Mouse (Mus musculus) left cerebral cortex, postnatal 25 days (tissue): ENCODE measurements at regions not wholly inside any gene's neighbourhood (a gene's known extent, or its start where the extent isn't known, plus 50 kb on each side); places are given as distances from the start of the nearest gene placed in this dataset.
A peak's percentile ranks its signal among the peaks of the same experiment; 100 is the strongest.

Experiments
- DNase-seq, 2 experiments: peaks; one replicate each; pipeline ENCODE4 v3.0.0; 2022; ENCODE audit warnings: low spot score in 2 of 2, mixed read lengths in 1 of 2
- intact Hi-C: fragments of 180-260 bp; cut with DNase I; formaldehyde crosslinking; loops from one replicate; pipeline ENCODE4 v1.15.1; 2025

GRCm38 (mm10) chr15:11720645-11721044 is 186.4 kb downstream of the Npr3 start:
- DNase-seq: no peak
- intact Hi-C loops: no loop called here

GRCm38 (mm10) chr15:11716168-11716842 is 190.8 kb downstream of the Npr3 start:
- intact Hi-C loops: no loop called here
- no peak for DNase-seq

GRCm38 (mm10) chr15:11712481-11713274 is 194.4 kb downstream of the Npr3 start:
- intact Hi-C loops: no loop called here
- peak in 1 of 2 experiments; percentile 37 for DNase-seq

- intact Hi-C loops: no loop called here
- no peak for DNase-seq
These were observed 205.8 kb downstream of the Npr3 start for GRCm38 (mm10) chr15:11701246-11701645.

GRCm38 (mm10) chr15:11699929-11700328 is 207.2 kb downstream of the Npr3 start:
- no peak for DNase-seq
- intact Hi-C loops: no loop called here

- DNase-seq: no peak
- intact Hi-C loops: no loop called here
These were observed 210.0 kb downstream of the Npr3 start for GRCm38 (mm10) chr15:11697060-11697459.

GRCm38 (mm10) chr15:11693772-11694270 is 213.3 kb downstream of the Npr3 start:
- intact Hi-C loops: no loop called here
- DNase-seq: no peak

GRCm38 (mm10) chr15:11664839-11665379 is 242.2 kb downstream of the Npr3 start:
- intact Hi-C loops: no loop called here
- no peak for DNase-seq

GRCm38 (mm10) chr15:11655168-11655567 is 251.9 kb downstream of the Npr3 start:
- intact Hi-C loops: no loop called here
- no peak for DNase-seq

GRCm38 (mm10) chr15:11646241-11646640 is 246.8 kb upstream of the Tars start:
- DNase-seq: no peak
- intact Hi-C loops: no loop called here

- no peak for DNase-seq
- intact Hi-C loops: no loop called here
These were observed 245.3 kb upstream of the Tars start for GRCm38 (mm10) chr15:11644779-11645178.

- intact Hi-C loops: no loop called here
- no peak for DNase-seq
These were observed 231.2 kb upstream of the Tars start for GRCm38 (mm10) chr15:11630654-11631053.

GRCm38 (mm10) chr15:11626433-11626832 is 227.0 kb upstream of the Tars start:
- intact Hi-C loops: no loop called here
- peak; percentile 11 to 43 for DNase-seq

- intact Hi-C loops: no loop called here
- DNase-seq: no peak
These were observed 213.0 kb upstream of the Tars start for GRCm38 (mm10) chr15:11612416-11612815.

GRCm38 (mm10) chr15:11610043-11610670 is 210.7 kb upstream of the Tars start:
- intact Hi-C loops: no loop called here
- DNase-seq: no peak

- intact Hi-C loops: no loop called here
- DNase-seq: peak in 1 of 2 experiments; percentile 22
These were observed 208.0 kb upstream of the Tars start for GRCm38 (mm10) chr15:11607489-11607888.

- intact Hi-C loops: no loop called here
- DNase-seq: peak in 1 of 2 experiments; percentile 72
These were observed 206.2 kb upstream of the Tars start for GRCm38 (mm10) chr15:11605677-11606076.

GRCm38 (mm10) chr15:11597021-11597420 is 197.6 kb upstream of the Tars start:
- intact Hi-C loops: no loop called here

GRCm38 (mm10) chr15:11590542-11591116 is 191.2 kb upstream of the Tars start:
- intact Hi-C loops: loop anchor here (1.0 to 5.0 kb wide), 3 partner anchors 162 to 376 kb away; no protein-coding TSS in a partner anchor
- peak; percentile 23 to 43 for DNase-seq

More at GRCm38 (mm10) chr15:11597021-11597420, 197.6 kb upstream of the Tars start:
- no peak for DNase-seq

- intact Hi-C loops: loop anchor here (1.0 to 5.0 kb wide), 4 partner anchors 163 to 377 kb away; no protein-coding TSS in a partner anchor
- no peak for DNase-seq
These were observed 190.3 kb upstream of the Tars start for GRCm38 (mm10) chr15:11589795-11590194.
